Mouse (Mus musculus) bone marrow macrophage, adult 2 months (primary cell): ENCODE measurements around the gene Dll4.

Source experiments
- CTCF ChIP-seq: IDR thresholded peaks from 2 replicates; pipeline ENCODE4 v1.5.1; 2012; ENCODE audit warnings: low read depth, mild to moderate bottlenecking, low read length, moderate library complexity
- POLR2A ChIP-seq: IDR thresholded peaks from 2 replicates; pipeline ENCODE4 v1.6.1; 2012; ENCODE audit warnings: mild to moderate bottlenecking, low read depth, low read length, borderline replicate concordance

- TF ChIP-seq POLR2A (no peak), CTCF (no peak)
Measured at GRCm38 (mm10) chr2:119300819-119301493, 24.6 kb upstream of the Dll4 start.
